Mouse (Mus musculus): ENCODE data around the gene Hoxc13. TPM values are rescaled to one million over a fixed set of nuclear protein-coding genes. Genes with fewer than 3 reads are reported as not detected.

The Hoxc13 gene
- total RNA-seq (2014; fragmentation: Nextera tagmentation): not detected in 2 replicates
- total RNA-seq (2017): not detected in 2 replicates
- polyA plus RNA-seq (2012): not detected in 2 replicates

DNA sequence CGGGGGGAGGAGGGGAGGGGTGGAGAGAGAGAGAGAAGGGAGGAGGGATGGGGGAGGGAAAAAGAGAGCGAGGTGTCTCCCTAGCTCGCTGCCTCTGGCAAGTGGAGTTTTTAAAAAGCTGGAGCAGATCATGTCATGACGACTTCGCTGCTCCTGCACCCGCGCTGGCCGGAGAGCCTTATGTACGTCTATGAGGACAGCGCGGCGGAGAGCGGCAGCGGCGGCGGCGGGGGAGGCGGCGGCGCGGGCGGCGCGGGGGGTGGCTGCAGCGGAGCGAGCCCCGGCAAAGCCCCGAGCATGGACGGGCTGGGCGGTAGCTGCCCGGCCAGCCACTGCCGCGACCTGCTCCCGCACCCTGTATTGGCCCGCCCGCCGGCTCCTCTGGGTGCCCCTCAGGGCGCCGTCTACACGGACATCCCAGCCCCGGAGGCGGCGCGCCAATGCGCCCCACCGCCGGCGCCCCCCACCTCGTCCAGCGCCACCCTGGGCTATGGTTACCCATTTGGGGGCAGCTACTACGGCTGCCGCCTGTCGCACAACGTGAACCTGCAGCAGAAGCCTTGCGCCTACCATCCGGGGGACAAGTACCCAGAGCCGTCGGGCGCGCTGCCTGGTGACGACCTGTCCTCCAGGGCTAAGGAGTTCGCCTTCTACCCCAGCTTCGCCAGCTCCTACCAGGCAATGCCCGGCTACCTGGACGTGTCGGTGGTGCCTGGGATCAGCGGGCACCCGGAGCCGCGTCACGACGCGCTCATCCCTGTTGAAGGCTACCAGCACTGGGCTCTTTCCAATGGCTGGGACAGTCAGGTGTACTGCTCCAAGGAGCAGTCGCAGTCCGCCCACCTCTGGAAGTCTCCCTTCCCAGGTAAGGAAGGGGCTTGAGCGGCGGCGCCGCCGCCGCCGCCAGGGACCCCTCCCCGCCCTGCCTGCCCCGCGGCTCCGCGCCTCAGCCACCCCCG lies at the start of gene Hoxc13:
Hoxc13 (plus strand) TSS at position 51 of the 959 bp plus-strand sequence.
- no peak within 1 kb of the TSS for H3K4me3 ChIP-seq (ENCODE audit: low read depth, low read length)
- DNase-seq (ENCODE audit: low spot score) (no peak), ATAC-seq (ENCODE audit: extremely low read depth, insufficient number of reproducible peaks, low FRiP score, poor library complexity, severe bottlenecking) (no peak)
- peaks cover 4% of the 10 kb centered on the region for H3K9me3 ChIP-seq (replicated peaks)
- H3K4me1 ChIP-seq (ENCODE audit: insufficient read depth, low read depth, low read length): no peaks in the 10 kb centered on the region
- H3K27me3 ChIP-seq (ENCODE audit: insufficient read depth, low read length): peaks cover 59% of the 10 kb centered on the region
- H3K36me3 ChIP-seq (replicated peaks): no peaks in the 10 kb centered on the region
- TF ChIP-seq CTCF (IDR thresholded peaks at IDR 0.05; ENCODE audit: low read depth, low read length) (no peak), TAL1 (conservative IDR thresholded peaks at IDR 0.05; ENCODE audit: low read depth, low read length) (no peak), POLR2AphosphoS5 (IDR thresholded peaks at IDR 0.05; ENCODE audit: insufficient replicate concordance, low read depth, low read length) (no peak), GATA1 (IDR thresholded peaks at IDR 0.05; ENCODE audit: borderline replicate concordance, low read length) (no peak), GATA2 (IDR thresholded peaks at IDR 0.05; ENCODE audit: borderline replicate concordance, low read depth, low read length) (no peak)

GRCm38 (mm10) chr15:102885803-102886202 lies 35.1 kb upstream of the Hoxc13 start:
- TF ChIP-seq GATA2 (IDR thresholded peaks at IDR 0.05; ENCODE audit: borderline replicate concordance, low read depth, low read length) (no peak), CTCF (IDR thresholded peaks at IDR 0.05; ENCODE audit: low read depth, low read length) (no peak), GATA1 (IDR thresholded peaks at IDR 0.05; ENCODE audit: borderline replicate concordance, low read length) (no peak), TAL1 (conservative IDR thresholded peaks at IDR 0.05; ENCODE audit: low read depth, low read length) (no peak), POLR2AphosphoS5 (IDR thresholded peaks at IDR 0.05; ENCODE audit: insufficient replicate concordance, low read depth, low read length) (no peak)
- DNase-seq (ENCODE audit: low spot score) (no peak), ATAC-seq (ENCODE audit: extremely low read depth, insufficient number of reproducible peaks, low FRiP score, poor library complexity, severe bottlenecking) (no peak)
- H3K4me3 ChIP-seq (ENCODE audit: low read depth, low read length): no peak overlapping the region
- no peaks in the 10 kb centered on the region for H3K36me3 ChIP-seq (replicated peaks)
- no peaks in the 10 kb centered on the region for H3K4me1 ChIP-seq (ENCODE audit: insufficient read depth, low read depth, low read length)
- H3K27me3 ChIP-seq (ENCODE audit: insufficient read depth, low read length): peaks cover 10% of the 10 kb centered on the region; the same call in 1 of the 2 replicates
- no peaks in the 10 kb centered on the region for H3K9me3 ChIP-seq (replicated peaks)

GRCm38 (mm10) chr15:102895115-102895514 lies 25.8 kb upstream of the Hoxc13 start:
- H3K36me3 ChIP-seq (replicated peaks): no peaks in the 10 kb centered on the region
- H3K27me3 ChIP-seq (ENCODE audit: insufficient read depth, low read length): peaks cover 27% of the 10 kb centered on the region
- ATAC-seq (ENCODE audit: extremely low read depth, insufficient number of reproducible peaks, low FRiP score, poor library complexity, severe bottlenecking): no peak
- no peak overlapping the region for H3K4me3 ChIP-seq (ENCODE audit: low read depth, low read length)
- DNase-seq (ENCODE audit: low spot score): no peak
- H3K9me3 ChIP-seq (replicated peaks): no peaks in the 10 kb centered on the region
- no peak for TF ChIP-seq GATA2 (IDR thresholded peaks at IDR 0.05; ENCODE audit: borderline replicate concordance, low read depth, low read length)
- no peak for TF ChIP-seq GATA1 (IDR thresholded peaks at IDR 0.05; ENCODE audit: borderline replicate concordance, low read length)
- TF ChIP-seq CTCF (IDR thresholded peaks at IDR 0.05; ENCODE audit: low read depth, low read length): no peak
- TF ChIP-seq TAL1 (conservative IDR thresholded peaks at IDR 0.05; ENCODE audit: low read depth, low read length): no peak
- no peak for TF ChIP-seq POLR2AphosphoS5 (IDR thresholded peaks at IDR 0.05; ENCODE audit: insufficient replicate concordance, low read depth, low read length)
- H3K4me1 ChIP-seq (ENCODE audit: insufficient read depth, low read depth, low read length): no peaks in the 10 kb centered on the region

- DNase-seq (ENCODE audit: low spot score): no peak
- TF ChIP-seq GATA1 (IDR thresholded peaks at IDR 0.05; ENCODE audit: borderline replicate concordance, low read length) (no peak), POLR2AphosphoS5 (IDR thresholded peaks at IDR 0.05; ENCODE audit: insufficient replicate concordance, low read depth, low read length) (no peak), CTCF (IDR thresholded peaks at IDR 0.05; ENCODE audit: low read depth, low read length) (no peak), GATA2 (IDR thresholded peaks at IDR 0.05; ENCODE audit: borderline replicate concordance, low read depth, low read length) (no peak), TAL1 (conservative IDR thresholded peaks at IDR 0.05; ENCODE audit: low read depth, low read length) (no peak)
- Histone ChIP-seq H3K36me3 (replicated peaks) (no peaks in the 10 kb centered on the region), H3K4me3 (ENCODE audit: low read depth, low read length) (no peak overlapping the region), H3K9me3 (replicated peaks) (no peaks in the 10 kb centered on the region), H3K27me3 (ENCODE audit: insufficient read depth, low read length) (peaks cover 26% of the 10 kb centered on the region), H3K4me1 (ENCODE audit: insufficient read depth, low read depth, low read length) (no peaks in the 10 kb centered on the region)
- ATAC-seq (ENCODE audit: extremely low read depth, insufficient number of reproducible peaks, low FRiP score, poor library complexity, severe bottlenecking): no peak
These were observed 16.0 kb upstream of the Hoxc13 start for GRCm38 (mm10) chr15:102904946-102905345.

- H3K4me3 ChIP-seq (ENCODE audit: low read depth, low read length): no peak overlapping the region
- no peak for DNase-seq (ENCODE audit: low spot score)
- H3K36me3 ChIP-seq (replicated peaks): no peaks in the 10 kb centered on the region
- no peaks in the 10 kb centered on the region for H3K4me1 ChIP-seq (ENCODE audit: insufficient read depth, low read depth, low read length)
- TF ChIP-seq GATA2 (IDR thresholded peaks at IDR 0.05; ENCODE audit: borderline replicate concordance, low read depth, low read length) (no peak), CTCF (IDR thresholded peaks at IDR 0.05; ENCODE audit: low read depth, low read length) (no peak), TAL1 (conservative IDR thresholded peaks at IDR 0.05; ENCODE audit: low read depth, low read length) (no peak), POLR2AphosphoS5 (IDR thresholded peaks at IDR 0.05; ENCODE audit: insufficient replicate concordance, low read depth, low read length) (no peak), GATA1 (IDR thresholded peaks at IDR 0.05; ENCODE audit: borderline replicate concordance, low read length) (no peak)
- no peaks in the 10 kb centered on the region for H3K9me3 ChIP-seq (replicated peaks)
- ATAC-seq (ENCODE audit: extremely low read depth, insufficient number of reproducible peaks, low FRiP score, poor library complexity, severe bottlenecking): no peak
- H3K27me3 ChIP-seq (ENCODE audit: insufficient read depth, low read length): peaks cover 55% of the 10 kb centered on the region
These were observed 11.4 kb upstream of the Hoxc13 start for GRCm38 (mm10) chr15:102909536-102909935.

DNA sequence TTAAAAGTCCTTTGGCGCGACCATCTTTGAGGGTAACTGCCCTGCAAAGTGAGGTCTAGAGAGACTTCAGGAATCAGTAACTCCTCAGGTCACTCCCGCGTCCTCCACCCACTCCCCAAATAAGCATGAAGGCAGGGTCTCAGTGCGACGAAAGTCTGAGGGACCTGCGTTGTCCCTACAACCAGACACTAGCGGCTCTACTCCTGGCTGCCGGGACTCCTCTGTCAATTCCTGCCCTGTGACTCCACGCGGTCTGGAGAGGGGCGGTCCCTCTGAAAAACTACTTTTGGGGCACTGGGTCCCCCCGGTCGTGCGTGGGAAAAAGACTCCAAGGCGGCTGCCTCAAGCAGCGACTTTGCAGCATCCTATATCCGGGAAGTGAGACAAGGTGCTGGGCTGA lies 10.9 kb upstream of the Hoxc13 start:
- Histone ChIP-seq H3K36me3 (replicated peaks) (no peaks in the 10 kb centered on the region), H3K4me3 (ENCODE audit: low read depth, low read length) (no peak overlapping the region), H3K4me1 (ENCODE audit: insufficient read depth, low read depth, low read length) (no peaks in the 10 kb centered on the region), H3K9me3 (replicated peaks) (no peaks in the 10 kb centered on the region), H3K27me3 (ENCODE audit: insufficient read depth, low read length) (peaks cover 51% of the 10 kb centered on the region)
- TF ChIP-seq TAL1 (conservative IDR thresholded peaks at IDR 0.05; ENCODE audit: low read depth, low read length) (no peak), CTCF (IDR thresholded peaks at IDR 0.05; ENCODE audit: low read depth, low read length) (no peak), POLR2AphosphoS5 (IDR thresholded peaks at IDR 0.05; ENCODE audit: insufficient replicate concordance, low read depth, low read length) (no peak), GATA1 (IDR thresholded peaks at IDR 0.05; ENCODE audit: borderline replicate concordance, low read length) (no peak), GATA2 (IDR thresholded peaks at IDR 0.05; ENCODE audit: borderline replicate concordance, low read depth, low read length) (no peak)
- DNase-seq (ENCODE audit: low spot score) (no peak), ATAC-seq (ENCODE audit: extremely low read depth, insufficient number of reproducible peaks, low FRiP score, poor library complexity, severe bottlenecking) (no peak)
